Mouse (Mus musculus): Measurements from ENCODE around the gene Actn1.

Gene Actn1

DNA sequence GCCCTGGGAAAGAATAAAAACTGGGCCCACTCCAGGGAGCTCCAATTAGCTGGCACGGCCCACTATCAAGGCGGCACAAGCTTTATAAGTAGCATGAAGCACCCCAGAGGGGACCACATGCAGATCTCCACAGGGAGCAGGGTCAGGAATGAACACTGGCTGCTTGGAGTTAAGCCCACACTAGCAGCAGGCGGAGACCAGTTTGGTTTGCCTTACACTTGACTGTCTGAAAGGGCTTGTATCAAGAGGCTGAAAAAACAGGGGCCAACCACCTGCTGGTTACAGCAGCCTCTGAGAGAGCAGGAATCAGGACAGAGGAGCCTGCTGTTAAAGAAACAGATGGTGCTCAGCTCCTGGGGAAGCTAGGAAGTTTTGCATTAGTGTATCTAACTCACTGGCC is 32.3 kb downstream of the Actn1 start:
- CTCF ChIA-PET, result interaction anchor here (0.6 kb wide), 1 partner anchor 11 kb away, joined by 3 read pairs; no protein-coding TSS in a partner anchor

DNA sequence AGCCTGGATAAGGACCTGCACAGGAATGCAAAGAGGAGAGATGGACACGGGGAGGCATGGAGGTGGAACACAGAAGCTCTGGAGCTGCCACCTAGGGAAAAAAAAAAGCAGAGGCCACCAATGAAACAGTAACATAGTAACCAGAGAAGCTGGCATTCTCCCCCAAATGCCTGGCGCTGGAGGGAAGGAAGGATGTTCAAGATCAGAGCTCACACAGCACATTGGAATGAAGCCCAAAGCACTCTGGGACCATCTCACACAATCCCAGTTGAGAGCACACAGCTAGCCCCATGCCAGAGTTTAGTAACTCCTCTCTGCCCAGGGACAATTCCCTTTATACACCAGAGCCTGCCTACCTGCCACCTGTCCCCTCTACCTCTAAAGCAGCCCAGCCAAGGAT is 34.1 kb downstream of the Actn1 start:
- CTCF ChIA-PET, result no interaction called here

DNA sequence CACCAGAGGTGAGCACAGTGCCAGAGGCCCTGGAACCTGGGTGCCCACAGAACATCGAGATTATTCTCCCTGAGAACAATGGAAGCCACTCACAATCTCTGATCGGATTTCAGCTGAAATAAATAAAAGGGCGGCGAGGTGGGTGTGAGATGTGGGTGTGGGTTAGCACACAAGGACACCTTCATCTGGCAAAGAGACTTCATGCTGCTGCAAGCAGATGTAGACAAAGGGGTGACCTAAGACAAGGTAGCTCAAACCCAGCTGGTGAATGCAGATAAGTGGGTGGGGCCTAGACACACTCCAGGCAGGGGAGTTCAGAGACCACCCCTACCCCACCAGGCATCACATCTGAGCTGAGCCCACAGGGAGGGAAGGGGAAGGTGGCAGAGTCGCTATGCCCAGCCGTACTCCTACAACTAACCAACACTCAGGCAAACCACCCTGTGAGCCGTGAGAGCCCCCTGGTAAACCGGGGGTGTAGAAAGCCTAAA is 35.9 kb downstream of the Actn1 start:
- CTCF ChIA-PET, result no interaction called here

DNA sequence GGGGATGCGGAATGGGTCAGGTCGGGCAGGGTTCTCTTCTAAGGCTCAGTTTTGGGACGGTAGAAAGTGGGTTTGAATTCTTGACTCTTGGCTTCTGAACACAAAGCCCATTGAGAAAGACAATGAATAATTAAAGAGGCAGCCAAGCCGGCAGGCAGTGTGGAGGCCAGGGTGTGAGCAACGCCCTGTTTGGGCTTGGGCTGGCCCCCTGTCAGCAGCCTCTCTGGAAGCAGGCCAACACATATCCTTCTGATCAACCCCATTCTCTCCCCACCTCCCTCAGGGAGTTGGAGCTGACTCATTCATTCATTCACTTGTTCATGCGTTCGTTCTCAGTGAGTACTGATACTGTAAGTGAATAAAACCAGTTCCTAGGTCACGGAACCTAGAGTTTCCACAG is 36.7 kb downstream of the Actn1 start:
- CTCF ChIA-PET, result no interaction called here

DNA sequence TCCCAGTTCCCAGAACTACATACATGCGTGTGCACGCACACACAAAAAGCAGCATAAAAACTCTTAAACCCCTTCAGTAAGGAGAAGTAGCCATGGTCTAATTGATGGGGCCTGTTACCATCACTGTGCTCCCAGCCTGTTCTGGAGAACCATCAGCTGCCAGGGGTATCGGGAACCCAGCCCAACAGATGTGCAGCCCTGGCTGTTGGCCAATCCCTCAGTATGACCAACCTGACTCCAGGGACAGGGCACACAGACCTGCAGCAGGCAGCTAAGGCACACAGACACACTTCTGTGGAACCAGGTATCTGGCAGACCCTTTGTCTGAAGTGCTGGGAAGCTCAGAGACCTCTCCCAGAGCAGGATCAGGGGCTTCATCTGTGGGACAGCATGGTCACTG is 37.7 kb downstream of the Actn1 start:
- CTCF ChIA-PET, result no interaction called here

DNA sequence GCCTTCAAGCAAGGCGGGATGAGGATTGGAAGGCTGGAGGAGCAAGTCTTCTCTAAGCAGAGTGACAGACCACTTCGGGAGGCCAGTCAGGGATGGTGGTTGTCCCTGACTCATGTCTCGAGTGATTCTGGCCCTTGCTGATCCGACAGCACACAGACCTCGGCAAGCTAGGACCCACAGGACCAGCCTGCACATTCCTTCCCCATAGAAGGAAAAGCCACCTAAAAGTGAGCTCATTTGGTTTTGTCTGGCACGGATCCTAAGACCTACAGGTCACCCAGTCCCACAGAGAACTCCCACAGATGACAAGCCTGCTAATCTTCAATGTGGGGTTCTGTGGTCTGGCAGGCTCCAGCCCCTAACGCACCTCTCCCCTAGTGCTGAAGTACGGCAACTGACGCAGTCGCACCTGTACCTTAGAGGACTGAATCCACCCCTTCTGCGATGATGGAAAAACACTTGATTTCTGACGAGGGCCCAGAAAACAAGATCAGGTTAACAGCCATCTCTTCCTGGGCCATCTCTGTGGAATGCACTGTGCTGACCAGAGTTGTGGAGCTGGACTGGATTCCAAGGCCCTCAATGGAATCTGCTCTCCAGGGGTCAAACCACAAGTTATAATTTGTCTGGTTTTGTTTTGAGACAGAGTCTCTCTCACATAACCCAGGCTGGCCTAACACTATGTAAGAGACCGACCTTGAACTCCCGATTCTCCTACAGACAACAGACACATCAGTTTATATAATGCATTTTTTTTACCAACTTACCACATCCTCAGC is 39.7 kb downstream of the Actn1 start:
- CTCF ChIA-PET, result no interaction called here

DNA sequence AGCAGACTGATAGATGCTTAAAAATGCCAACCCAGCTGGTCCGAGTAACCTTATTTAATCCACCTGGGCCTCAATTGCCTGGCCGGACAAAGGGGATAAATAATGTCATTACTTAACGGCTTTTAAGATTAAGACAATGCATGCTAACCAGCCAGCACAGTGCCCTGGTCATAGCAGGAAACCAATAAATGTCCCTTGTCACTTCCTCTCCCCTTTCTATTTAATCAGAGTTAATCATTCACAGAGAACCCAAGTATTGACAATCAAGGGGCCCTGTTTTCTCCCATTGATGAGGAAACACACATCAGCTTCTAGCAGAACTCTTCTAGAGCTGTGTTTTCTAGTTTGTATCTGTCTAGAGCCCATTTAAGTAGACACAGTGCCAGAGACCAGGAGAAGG is 41.4 kb downstream of the Actn1 start:
- CTCF ChIA-PET, result no interaction called here

DNA sequence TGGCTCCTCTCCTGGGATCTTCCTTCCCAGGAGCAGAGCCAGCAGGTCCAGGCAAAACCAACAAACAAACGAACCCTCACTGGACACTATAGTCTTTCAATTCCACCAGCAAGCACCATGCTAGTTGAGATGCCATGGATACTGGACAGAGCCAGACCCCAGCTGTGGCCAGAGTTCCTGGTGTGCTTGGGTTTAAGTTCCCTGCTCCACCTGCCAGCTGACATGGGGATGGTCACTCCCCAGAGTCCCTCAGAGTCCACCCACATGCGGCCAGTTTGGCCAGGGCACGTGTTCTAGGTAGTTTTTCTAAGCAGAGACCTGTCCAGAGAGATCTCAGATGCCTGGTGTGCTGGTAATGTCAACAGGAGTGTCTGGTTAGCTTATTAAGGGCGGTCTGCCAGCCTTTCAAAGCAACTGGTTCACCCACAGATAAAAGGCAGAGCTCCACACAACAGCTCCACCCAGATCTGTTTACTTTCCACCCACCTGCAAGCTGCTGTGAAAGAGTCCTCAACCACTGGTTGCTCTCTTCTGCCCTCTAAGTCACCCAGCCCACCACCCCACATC is 42.0 kb downstream of the Actn1 start:
- CTCF ChIA-PET, result interaction anchor here (0.6 kb wide), 1 partner anchor 191 kb away, joined by 4 read pairs; no protein-coding TSS in a partner anchor

DNA sequence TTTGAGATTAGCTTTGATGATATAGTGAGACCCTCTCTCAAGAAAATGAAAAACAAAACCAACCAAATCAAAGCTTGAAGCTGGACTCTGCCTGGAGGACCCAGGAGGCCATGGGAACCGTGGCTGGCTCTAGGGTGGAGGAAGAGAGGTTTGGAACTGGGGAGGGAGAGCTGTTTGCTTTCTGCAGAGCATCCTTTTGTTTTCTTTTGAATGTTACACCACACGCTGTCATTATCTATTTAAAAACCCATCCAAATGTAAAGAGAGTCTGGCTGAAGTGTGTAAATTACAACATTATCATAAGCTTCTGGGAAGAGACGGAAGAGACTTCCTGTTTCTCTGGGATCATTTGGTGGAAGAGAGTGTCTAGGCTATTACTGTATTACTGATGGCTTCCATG is 43.1 kb downstream of the Actn1 start:
- CTCF ChIA-PET, result no interaction called here

DNA sequence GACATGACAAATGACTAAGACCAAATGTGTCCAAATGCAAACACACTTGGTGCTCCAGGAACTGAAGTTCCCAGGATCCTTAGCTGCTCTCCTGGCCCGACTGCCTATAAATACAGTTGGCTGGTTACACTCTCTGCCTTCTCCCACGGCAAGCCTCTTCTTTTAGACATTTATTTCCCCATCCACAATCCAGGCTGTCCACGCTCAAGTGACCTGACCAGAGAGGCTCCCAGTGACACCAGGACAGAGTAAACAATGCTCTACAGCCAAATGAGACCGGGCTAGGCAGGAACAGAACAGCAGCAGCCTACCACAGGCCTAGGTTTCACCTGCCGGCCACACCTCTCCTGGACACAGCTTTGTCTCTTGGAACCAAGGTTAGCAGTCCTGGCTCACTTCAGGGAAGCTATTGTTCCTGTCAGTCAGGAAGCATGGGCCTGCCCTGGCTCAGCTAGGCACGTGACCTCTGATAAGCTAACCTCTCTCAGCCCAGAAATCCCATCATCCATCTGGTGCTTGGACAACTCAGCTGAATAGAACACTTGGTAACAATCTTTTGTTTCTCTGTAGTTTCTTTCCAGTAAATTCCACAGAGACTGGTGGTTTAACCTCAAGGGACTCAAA is 43.8 kb downstream of the Actn1 start:
- CTCF ChIA-PET, result no interaction called here

DNA sequence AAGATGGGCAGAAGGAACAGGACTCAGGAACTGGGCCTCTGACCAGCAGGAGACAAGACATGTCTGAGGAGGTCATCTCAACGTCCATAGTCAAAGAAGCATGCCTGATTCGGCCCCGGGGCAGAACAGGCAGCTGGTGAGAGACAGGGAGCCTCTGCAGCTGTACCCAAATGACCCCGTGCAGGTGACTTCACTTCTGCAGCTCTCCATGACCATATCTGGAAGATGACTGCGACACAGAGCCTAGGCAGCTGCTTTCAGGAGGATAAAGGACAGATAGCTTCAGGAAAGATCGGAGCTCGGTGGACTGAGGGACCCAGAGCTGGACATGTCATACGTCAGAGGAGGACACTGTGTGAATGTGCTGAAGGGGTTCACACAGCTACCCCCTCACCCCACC is 46.4 kb downstream of the Actn1 start:
- CTCF ChIA-PET, result no interaction called here

DNA sequence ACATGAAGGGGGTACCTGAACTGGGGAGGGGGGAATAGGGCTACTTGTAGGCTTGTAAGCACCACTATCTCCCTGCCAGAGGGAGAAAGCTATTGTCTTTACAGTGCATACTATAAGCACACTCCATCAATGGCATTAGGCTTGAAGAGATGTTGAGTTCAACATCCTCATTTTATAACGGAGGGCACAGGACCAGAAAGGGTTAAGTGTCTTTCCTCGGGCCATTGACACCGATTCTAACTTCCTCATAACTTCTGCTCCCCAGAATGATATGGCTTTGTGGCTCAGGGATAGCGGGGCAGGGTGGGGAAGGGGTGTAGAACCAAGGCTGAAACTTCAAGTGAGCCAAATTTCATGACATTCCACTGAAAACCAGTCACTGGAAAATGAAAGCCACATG is 46.9 kb downstream of the Actn1 start:
- CTCF ChIA-PET, result no interaction called here

DNA sequence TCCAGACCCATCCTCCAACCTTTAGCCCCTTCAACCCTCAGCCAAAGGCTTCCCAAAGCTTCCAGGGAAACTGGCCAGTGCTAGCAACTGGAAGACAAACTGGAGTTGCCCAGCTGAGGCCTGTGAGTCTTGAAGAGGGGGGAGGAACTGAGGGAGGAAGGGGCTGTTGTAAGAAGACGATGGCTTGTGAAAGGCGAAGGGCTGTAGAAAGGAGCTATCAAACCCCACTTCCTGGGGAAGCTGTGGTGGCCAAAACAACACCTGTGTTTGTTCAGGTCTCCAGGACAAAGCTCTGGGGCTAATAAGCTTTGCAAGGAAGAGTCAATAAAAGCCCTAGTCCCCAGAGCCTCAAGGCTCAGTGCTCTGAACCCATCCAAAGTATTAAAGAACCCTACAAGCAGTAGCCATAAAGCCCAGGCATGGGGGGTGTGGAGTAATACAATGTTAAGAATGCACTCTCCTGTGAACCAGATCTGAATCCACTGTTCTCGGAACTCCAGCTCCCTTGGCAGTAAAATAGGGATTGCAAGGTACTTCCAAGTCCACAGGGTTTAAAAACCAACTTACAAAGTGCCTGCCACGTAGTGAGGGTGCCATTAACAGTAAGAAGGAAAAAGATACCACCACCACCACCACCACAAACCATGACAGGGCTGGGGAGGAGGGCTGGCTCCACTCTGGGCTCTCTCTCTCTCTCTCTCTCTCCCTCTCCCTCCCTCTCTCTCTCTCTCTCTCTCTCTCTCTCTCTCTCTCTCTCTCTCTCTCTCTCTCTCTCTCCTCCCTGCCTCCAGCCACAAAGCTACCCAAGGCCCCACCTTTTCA is 49.2 kb downstream of the Actn1 start:
- CTCF ChIA-PET, result interaction anchor here (0.6 kb wide), 1 partner anchor 1018 kb away, joined by 5 read pairs; no protein-coding TSS in a partner anchor

DNA sequence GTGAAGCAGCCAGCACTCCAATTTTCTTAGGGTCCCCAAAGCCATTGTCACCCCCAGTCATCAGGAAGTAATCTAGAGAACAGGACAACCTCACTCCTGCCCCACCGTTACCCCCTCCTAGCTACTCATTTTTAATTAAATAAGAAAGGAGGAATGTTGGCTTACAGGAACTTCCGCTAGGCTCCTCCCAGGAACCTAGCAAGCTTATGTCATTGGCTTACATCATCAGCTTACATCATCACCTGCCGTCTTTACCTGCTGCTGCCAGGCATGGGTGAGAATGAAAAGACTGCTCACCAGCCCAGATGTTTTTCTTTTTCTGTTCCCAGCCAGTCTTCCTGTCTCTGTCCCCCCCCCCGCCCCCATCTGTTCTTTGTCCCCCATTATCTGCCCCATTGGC is 50.3 kb downstream of the Actn1 start:
- CTCF ChIA-PET, result no interaction called here

DNA sequence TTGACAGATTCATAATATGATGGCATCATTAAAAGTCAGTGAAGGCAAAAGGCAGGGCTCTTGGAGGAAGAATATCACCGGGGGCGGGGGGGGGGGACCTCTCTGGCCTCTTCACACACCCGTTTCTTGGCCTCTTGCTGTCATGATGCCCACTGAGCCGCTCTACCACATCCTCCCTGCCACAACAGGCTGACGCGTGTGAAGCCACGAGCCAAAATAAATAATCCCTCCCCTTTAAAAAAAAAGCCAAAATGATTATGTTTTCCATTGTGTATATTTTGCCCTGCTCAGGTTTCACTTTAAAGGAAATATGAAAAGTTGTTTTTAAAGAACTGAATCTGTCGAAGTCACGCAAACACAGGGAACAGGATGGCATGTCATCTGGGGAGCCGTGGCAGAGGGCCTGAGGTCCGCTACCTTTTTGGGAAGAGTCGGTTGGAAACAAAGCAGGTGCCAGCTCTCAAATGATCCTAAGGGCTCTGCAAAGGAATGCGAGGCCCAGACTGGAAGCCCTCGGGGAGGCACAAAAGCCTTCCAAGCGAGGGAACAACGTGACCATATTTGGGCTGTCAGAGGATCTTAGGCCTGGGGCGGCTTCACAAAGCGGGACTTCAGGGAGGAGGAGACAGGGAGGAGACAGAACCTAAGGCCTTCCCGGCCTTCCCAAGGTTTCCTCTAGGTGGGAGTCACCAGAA is 51.9 kb downstream of the Actn1 start:
- CTCF ChIA-PET, result interaction anchor here (0.7 kb wide), 1 partner anchor 696 kb away, joined by 3 read pairs; no protein-coding TSS in a partner anchor

DNA sequence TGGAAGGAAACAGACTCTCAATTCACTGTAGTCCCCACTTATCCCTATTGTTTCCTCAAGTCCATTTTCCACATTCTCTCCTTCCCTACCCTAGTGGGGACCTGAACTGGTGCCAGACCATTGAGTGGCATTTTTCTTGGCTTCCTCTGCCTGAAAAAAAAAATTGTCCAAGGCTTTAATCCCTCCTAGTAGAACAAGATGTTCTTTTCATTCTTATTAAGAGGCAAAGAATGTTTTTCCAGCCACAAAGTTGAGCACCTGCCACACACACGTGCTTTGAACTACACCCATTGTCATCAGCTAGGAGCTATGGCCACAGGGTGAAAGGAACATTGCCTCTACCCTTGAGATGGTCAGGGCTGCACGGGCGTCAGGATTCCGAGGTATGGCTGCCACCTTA is 56.9 kb downstream of the Actn1 start:
- CTCF ChIA-PET, result no interaction called here

DNA sequence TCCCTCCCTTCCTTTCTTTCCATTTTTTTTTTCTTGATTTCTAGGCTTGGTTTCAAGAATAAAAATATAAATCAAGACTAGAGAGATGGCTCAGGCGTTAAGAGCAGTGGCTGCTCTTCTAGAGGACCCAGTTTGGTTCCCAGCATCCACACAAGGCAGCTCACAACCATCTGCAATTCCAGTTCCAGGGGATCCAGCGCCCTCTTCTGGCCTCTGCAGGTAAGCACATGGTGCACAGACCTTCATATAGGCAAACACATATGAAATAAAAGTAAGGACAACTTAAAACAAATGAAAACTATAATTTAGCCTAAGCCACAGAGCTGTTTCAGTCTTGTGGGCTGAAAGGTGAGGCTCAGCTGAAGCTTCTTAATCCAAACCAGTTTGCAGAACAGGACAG is 60.4 kb downstream of the Actn1 start:
- CTCF ChIA-PET, result interaction anchor here (0.7 kb wide), 1 partner anchor 27 kb away, joined by 4 read pairs; no protein-coding TSS in a partner anchor

DNA sequence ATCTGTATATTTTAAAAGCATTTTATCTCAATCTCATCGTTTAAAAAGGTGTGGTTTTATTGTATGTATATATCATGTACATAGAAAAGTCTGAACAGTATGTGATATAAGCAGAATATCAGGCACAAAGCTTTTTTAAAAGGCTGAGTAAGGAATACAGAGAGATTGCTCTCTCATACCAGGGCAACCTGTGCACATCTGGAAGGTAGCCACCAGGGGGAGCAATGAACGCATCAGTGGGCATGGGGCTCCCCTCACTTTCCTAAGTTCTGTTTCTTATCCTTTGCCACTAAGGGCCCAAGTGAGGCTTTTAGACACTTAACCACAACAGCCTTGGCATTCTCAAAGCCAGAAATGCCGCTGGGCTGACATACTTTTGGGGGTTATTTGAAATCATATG is 61.7 kb downstream of the Actn1 start:
- CTCF ChIA-PET, result interaction anchor here (0.6 to 0.7 kb wide), 2 partner anchors 36 to 176 kb away, joined by 3 read pairs; no protein-coding TSS in a partner anchor

DNA sequence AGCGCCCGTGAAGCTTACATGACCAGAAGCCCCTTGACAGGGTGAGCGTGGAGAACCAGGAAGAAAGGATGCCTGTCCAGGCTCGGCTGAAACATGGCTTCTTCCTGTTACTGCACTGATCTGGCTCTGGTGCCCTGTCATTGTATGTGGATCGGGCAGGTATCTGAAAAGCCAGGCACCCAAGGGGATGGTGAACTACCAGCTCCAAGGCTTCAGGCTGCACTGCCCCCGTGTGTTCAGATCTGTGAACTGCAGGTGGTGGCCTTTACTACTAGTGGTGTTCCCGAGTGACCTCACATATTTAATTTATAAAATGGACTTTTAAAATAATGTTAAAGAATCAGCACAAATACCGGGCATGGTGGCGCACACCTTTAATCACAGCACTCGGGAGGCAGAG is 62.8 kb downstream of the Actn1 start:
- CTCF ChIA-PET, result no interaction called here

DNA sequence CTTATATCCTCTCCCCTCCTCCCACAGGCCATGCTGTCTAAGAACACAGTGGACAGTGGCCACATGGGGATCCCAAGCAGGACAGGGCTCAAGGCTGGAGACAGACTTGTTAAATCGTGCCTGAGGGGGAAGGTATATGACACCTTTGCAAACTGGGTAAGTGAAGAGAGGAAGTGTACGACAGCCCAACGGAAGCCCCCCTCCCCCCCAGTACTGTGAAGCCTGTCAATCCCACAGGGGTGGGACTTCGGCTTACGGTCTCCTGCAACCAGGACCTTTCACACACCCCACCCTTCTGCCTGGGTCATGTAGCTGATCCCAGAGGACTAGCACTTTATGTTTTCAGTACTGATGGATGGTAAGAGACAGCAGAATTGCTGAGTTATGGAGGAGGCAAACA is 68.4 kb downstream of the Actn1 start:
- CTCF ChIA-PET, result no interaction called here

DNA sequence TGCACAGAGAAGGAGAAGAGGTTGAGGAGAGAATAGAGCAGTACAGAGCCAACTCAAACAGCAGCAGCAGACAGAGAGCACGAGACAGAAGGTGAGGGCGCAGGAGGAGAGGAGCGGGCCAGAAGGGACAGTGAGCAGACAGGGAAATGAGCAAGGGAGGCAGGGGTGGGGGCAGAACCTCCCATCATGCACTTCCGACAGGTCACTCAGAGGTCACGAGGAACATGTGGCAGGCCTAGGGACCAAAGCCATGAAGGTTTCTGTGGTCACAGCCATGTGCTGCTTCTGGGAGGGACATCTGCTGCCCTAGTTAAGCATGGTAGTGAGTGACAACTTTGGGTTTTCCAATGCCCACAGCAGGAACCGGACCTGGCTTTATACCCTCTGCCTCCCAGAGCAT is 68.8 kb downstream of the Actn1 start:
- CTCF ChIA-PET, result no interaction called here

DNA sequence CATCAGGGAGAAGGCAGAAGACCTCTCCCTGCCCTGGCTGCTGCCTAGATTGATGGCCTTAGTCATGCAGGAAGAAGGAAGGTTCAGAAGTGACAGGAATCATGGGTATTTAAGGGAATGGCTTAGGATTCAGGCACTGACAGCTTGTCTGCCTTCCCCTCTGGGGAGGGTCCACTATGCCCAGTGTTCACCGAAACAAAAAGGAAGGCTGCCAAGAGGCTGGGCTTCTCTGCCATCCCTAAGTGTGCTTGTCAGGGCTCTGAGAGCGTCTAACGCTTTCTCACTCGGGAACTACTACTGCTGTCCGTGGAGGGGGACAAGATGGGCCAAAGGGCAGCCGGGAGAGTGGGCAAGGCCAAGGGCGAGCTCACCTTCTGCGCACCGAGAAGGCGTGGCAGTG is 69.3 kb downstream of the Actn1 start:
- CTCF ChIA-PET, result no interaction called here
